Mouse (Mus musculus) liver, embryonic 14.5 days (tissue): ENCODE measurements around the gene Mgat1.

Experiments used
- CTCF ChIP-seq: IDR thresholded peaks from 2 replicates; pipeline ENCODE4 v1.5.1; 2016; ENCODE audit warnings: antibody characterized with exemption, low read depth, control low read depth
- EP300 ChIP-seq: IDR thresholded peaks from 2 replicates; pipeline ENCODE4 v1.6.1; 2016; ENCODE audit warnings: antibody characterized with exemption, low read depth

GRCm38 (mm10) chr11:49240310-49240709, 3.7 kb upstream of the Mgat1 start:
- no peak for TF ChIP-seq CTCF
- no peak for TF ChIP-seq EP300
